Mouse (Mus musculus): ENCODE measurements around the gene Zfp426. TPM values are rescaled to one million over a fixed set of nuclear protein-coding genes. Genes with fewer than 3 reads are reported as not detected.
A peak's percentile ranks its signal among the peaks of the same experiment; 100 is the strongest.

Zfp426 gene
- total and polyA plus RNA-seq, 2 experiments from 2014 or later, result 22.0 to 51.8 TPM

- ATAC-seq (peak; percentile 17), DNase-seq (no peak)
- peak overlapping the region; percentile 74 for H3K4me2 ChIP-seq (ENCODE audit: low read depth)
- peaks cover 14% of the 10 kb centered on the region; the same call in 1 of the 2 replicates for H3K36me3 ChIP-seq (ENCODE audit: insufficient read depth)
- TF ChIP-seq CTCF (IDR thresholded peaks at IDR 0.05; ENCODE audit: low read depth), result peak; percentile 31
- H3K27ac ChIP-seq (ENCODE audit: low read depth, low read length), result peak overlapping the region; percentile 97
- no peaks in the 10 kb centered on the region for H3K9me3 ChIP-seq (ENCODE audit: low read length)
- H3K9ac ChIP-seq, result peak overlapping the region; percentile 84
- H3K27me3 ChIP-seq (ENCODE audit: insufficient read depth, low read length), result no peaks in the 10 kb centered on the region
- 6% methylated on average over 9 of the region's 9 CpGs for WGBS
- peak overlapping the region; percentile 82 for H3K4me3 ChIP-seq (ENCODE audit: low read depth, low read length)
- H3K4me1 ChIP-seq (ENCODE audit: insufficient read depth), result peaks cover 14% of the 10 kb centered on the region
These were observed 735 bp upstream of the Zfp426 start for GRCm38 (mm10) chr9:20493281-20493680.

- ATAC-seq (no peak), DNase-seq (no peak)
- Histone ChIP-seq H3K4me1 (ENCODE audit: insufficient read depth) (peaks cover 14% of the 10 kb centered on the region), H3K27me3 (ENCODE audit: insufficient read depth, low read length) (no peaks in the 10 kb centered on the region), H3K4me2 (ENCODE audit: low read depth) (peak overlapping the region; percentile 74), H3K4me3 (ENCODE audit: low read depth, low read length) (peak overlapping the region; percentile 82), H3K36me3 (ENCODE audit: insufficient read depth) (peaks cover 3% of the 10 kb centered on the region; the same call in 1 of the 2 replicates), H3K9ac (peak overlapping the region; percentile 84), H3K9me3 (ENCODE audit: low read length) (no peaks in the 10 kb centered on the region), H3K27ac (ENCODE audit: low read depth, low read length) (peak overlapping the region; percentile 97)
- no peak for TF ChIP-seq CTCF (IDR thresholded peaks at IDR 0.05; ENCODE audit: low read depth)
- WGBS, result 10% methylated on average over 20 of the region's 20 CpGs
These were observed 554 bp downstream of the Zfp426 start for GRCm38 (mm10) chr9:20491858-20492526.

GRCm38 (mm10) chr9:20489536-20489935 is 3.0 kb downstream of the Zfp426 start:
- H3K27ac ChIP-seq (ENCODE audit: low read depth, low read length), result no peak overlapping the region
- 0 out of 2 replicates have a peak overlapping the region, but pooled peaks have one; percentile 3 for H3K4me2 ChIP-seq (ENCODE audit: low read depth)
- no peak for ATAC-seq
- WGBS, result 93% methylated on average over 5 of the region's 5 CpGs
- H3K36me3 ChIP-seq (ENCODE audit: insufficient read depth), result peaks cover 15% of the 10 kb centered on the region
- no peak overlapping the region for H3K9ac ChIP-seq
- no peak for DNase-seq
- no peaks in the 10 kb centered on the region for H3K27me3 ChIP-seq (ENCODE audit: insufficient read depth, low read length)
- no peaks in the 10 kb centered on the region for H3K9me3 ChIP-seq (ENCODE audit: low read length)
- H3K4me1 ChIP-seq (ENCODE audit: insufficient read depth), result peaks cover 14% of the 10 kb centered on the region
- no peak for TF ChIP-seq CTCF (IDR thresholded peaks at IDR 0.05; ENCODE audit: low read depth)
- H3K4me3 ChIP-seq (ENCODE audit: low read depth, low read length), result no peak overlapping the region

GRCm38 (mm10) chr9:20479396-20479795 is 13.2 kb downstream of the Zfp426 start:
- Histone ChIP-seq H3K4me2 (ENCODE audit: low read depth) (no peak overlapping the region), H3K27ac (ENCODE audit: low read depth, low read length) (no peak overlapping the region), H3K27me3 (ENCODE audit: insufficient read depth, low read length) (no peaks in the 10 kb centered on the region), H3K9ac (no peak overlapping the region), H3K4me1 (ENCODE audit: insufficient read depth) (no peaks in the 10 kb centered on the region), H3K9me3 (ENCODE audit: low read length) (no peaks in the 10 kb centered on the region), H3K4me3 (ENCODE audit: low read depth, low read length) (no peak overlapping the region), H3K36me3 (ENCODE audit: insufficient read depth) (peaks cover 51% of the 10 kb centered on the region)
- 83% methylated on average over 5 of the region's 5 CpGs for WGBS
- DNase-seq (no peak), ATAC-seq (no peak)
- TF ChIP-seq CTCF (IDR thresholded peaks at IDR 0.05; ENCODE audit: low read depth), result no peak

GRCm38 (mm10) chr9:20476632-20477031 is 15.9 kb downstream of the Zfp426 start:
- Histone ChIP-seq H3K9ac (no peak overlapping the region), H3K27me3 (ENCODE audit: insufficient read depth, low read length) (no peaks in the 10 kb centered on the region), H3K4me1 (ENCODE audit: insufficient read depth) (no peaks in the 10 kb centered on the region), H3K4me2 (ENCODE audit: low read depth) (no peak overlapping the region), H3K36me3 (ENCODE audit: insufficient read depth) (peaks cover 59% of the 10 kb centered on the region), H3K4me3 (ENCODE audit: low read depth, low read length) (no peak overlapping the region), H3K27ac (ENCODE audit: low read depth, low read length) (no peak overlapping the region), H3K9me3 (ENCODE audit: low read length) (no peaks in the 10 kb centered on the region)
- ATAC-seq, result no peak
- WGBS, result 100% methylated on average over 1 of the region's 1 CpGs
- no peak for DNase-seq
- no peak for TF ChIP-seq CTCF (IDR thresholded peaks at IDR 0.05; ENCODE audit: low read depth)

- TF ChIP-seq CTCF (IDR thresholded peaks at IDR 0.05; ENCODE audit: low read depth), result peak; percentile 89
- ATAC-seq (peak; percentile 78), DNase-seq (peak; percentile 86)
- Histone ChIP-seq H3K4me3 (ENCODE audit: low read depth, low read length) (no peak overlapping the region), H3K9ac (no peak overlapping the region), H3K36me3 (ENCODE audit: insufficient read depth) (peaks cover 31% of the 10 kb centered on the region), H3K27ac (ENCODE audit: low read depth, low read length) (no peak overlapping the region), H3K4me2 (ENCODE audit: low read depth) (no peak overlapping the region), H3K9me3 (ENCODE audit: low read length) (no peaks in the 10 kb centered on the region), H3K4me1 (ENCODE audit: insufficient read depth) (no peaks in the 10 kb centered on the region), H3K27me3 (ENCODE audit: insufficient read depth, low read length) (no peaks in the 10 kb centered on the region)
- 54% methylated on average over 7 of the region's 7 CpGs for WGBS
These were observed 25.6 kb downstream of the Zfp426 start for GRCm38 (mm10) chr9:20466761-20467442.
